Mouse (Mus musculus) brain, embryonic 18.5 days (tissue): ENCODE measurements at regions not wholly inside any gene's neighbourhood (a gene's known extent, or its start where the extent isn't known, plus 50 kb on each side); places are given as distances from the start of the nearest gene placed in this dataset.

ENCODE experiments used
- DNase-seq: peaks from one replicate; pipeline ENCODE4 v3.0.0-alpha.2; 2012; ENCODE audit warnings: low read depth, low spot score

GRCm38 (mm10) chr10:43783304-43783703 is 118.2 kb downstream of the Qrsl1 start:
- no peak for DNase-seq

- no peak for DNase-seq
Observed at GRCm38 (mm10) chr10:43790780-43791179, 110.8 kb downstream of the Qrsl1 start.

GRCm38 (mm10) chr10:43791525-43792021 is 110.0 kb downstream of the Qrsl1 start:
- no peak for DNase-seq

- DNase-seq = no peak
Observed at GRCm38 (mm10) chr10:43792618-43793017, 108.9 kb downstream of the Qrsl1 start.

GRCm38 (mm10) chr10:43794587-43794986 is 107.0 kb downstream of the Qrsl1 start:
- no peak for DNase-seq

- no peak for DNase-seq
Observed at GRCm38 (mm10) chr10:43800077-43800476, 101.5 kb downstream of the Qrsl1 start.

- DNase-seq = no peak
Observed at GRCm38 (mm10) chr10:43815291-43815690, 86.3 kb downstream of the Qrsl1 start.

- no peak for DNase-seq
Observed at GRCm38 (mm10) chr10:43817522-43818198, 83.9 kb downstream of the Qrsl1 start.

- no peak for DNase-seq
Observed at GRCm38 (mm10) chr10:43818623-43819022, 82.9 kb downstream of the Qrsl1 start.

GRCm38 (mm10) chr10:43819434-43819833 is 82.1 kb downstream of the Qrsl1 start:
- no peak for DNase-seq

GRCm38 (mm10) chr10:43822615-43823014 is 78.9 kb downstream of the Qrsl1 start:
- no peak for DNase-seq

GRCm38 (mm10) chr10:43824009-43824408 is 77.5 kb downstream of the Qrsl1 start:
- DNase-seq = no peak
